8 mouse cellular contexts compared by ENCODE assay signal in genomic region chr7:96817030-96817674, GRCm38 (mm10).
DNase-seq lines count a peak whose midpoint lies in the region; ATAC-seq and TF ChIP-seq lines count a peak whose summit lies in the region.

No protein-coding gene starts in this region.

- H3K4me2 ChIP-seq in heart, embryonic 16.5 days (ENCODE audit: low read depth, low read length), result no peak overlapping the region
- peak overlapping the region; percentile 73 for H3K4me2 ChIP-seq in myocyte (ENCODE audit: low read depth)

- 0 out of 2 replicates have a peak overlapping the region, but pooled peaks have one; percentile 1 for H3K9ac ChIP-seq in heart, embryonic 16.5 days (ENCODE audit: low read length)

- no peak for ATAC-seq in heart, embryonic 16.5 days (replicated peaks; ENCODE audit: extremely low read depth, insufficient read depth, low FRiP score)

- peak; percentile 47 for DNase-seq in gastrocnemius, postnatal 25 days
- DNase-seq in gastrocnemius, adult 18-20 months (ENCODE audit: low spot score), result no peak
- peak; percentile 38 to 55 for DNase-seq in right cerebral cortex, postnatal 10 days (ENCODE audit: low spot score in 2 of 2)
- DNase-seq in right cerebral cortex, postnatal 14 days, result no peak
- no peak for DNase-seq in c-Kit-positive CD71-positive TER-119-positive erythroid progenitor cells, embryonic 14.5 days (ENCODE audit: low spot score)
- DNase-seq in cerebellum, adult 2 months, result no peak

- no peaks in the 10 kb centered on the region for H3K9me3 ChIP-seq in heart, embryonic 16.5 days (replicated peaks; ENCODE audit: control insufficient read depth, low read length)

- no peak overlapping the region for H3ac ChIP-seq in myocyte (ENCODE audit: control insufficient read depth, insufficient read length)

- H3K4me3 ChIP-seq in heart, embryonic 16.5 days (ENCODE audit: low read length), result no peak overlapping the region
- H3K4me3 ChIP-seq in myocyte, result peak overlapping the region; percentile 14
- no peak overlapping the region for H3K4me3 ChIP-seq in cerebellum, adult 2 months (replicated peaks; ENCODE audit: insufficient read depth, low read depth, low read length)

- H3K27me3 ChIP-seq in heart, embryonic 16.5 days (ENCODE audit: control insufficient read depth, insufficient read depth, low read length), result no peaks in the 10 kb centered on the region
- no peaks in the 10 kb centered on the region for H3K27me3 ChIP-seq in myocyte (ENCODE audit: control insufficient read depth, insufficient read depth, insufficient read length)
- no peaks in the 10 kb centered on the region; the same call in 1 of the 2 replicates for H3K27me3 ChIP-seq in cerebellum, adult 2 months (ENCODE audit: control insufficient read depth, insufficient read depth, low read length)

- no peak for TF ChIP-seq CTCF in cerebellum, adult 2 months (IDR thresholded peaks at IDR 0.05; ENCODE audit: borderline replicate concordance, insufficient read depth, low read depth, low read length)

- no peaks in the 10 kb centered on the region for H3K79me2 ChIP-seq in myocyte (ENCODE audit: control insufficient read depth, insufficient read depth)

- peak overlapping the region; percentile 14; the same call in 1 of the 2 replicates for H3K27ac ChIP-seq in heart, embryonic 16.5 days (ENCODE audit: low read length)
- H3K27ac ChIP-seq in cerebellum, adult 2 months (ENCODE audit: insufficient read depth, low read length), result no peak overlapping the region

- no peaks in the 10 kb centered on the region for H3K36me3 ChIP-seq in heart, embryonic 16.5 days (ENCODE audit: control insufficient read depth, insufficient read depth)
- H3K36me3 ChIP-seq in myocyte (ENCODE audit: control insufficient read depth, insufficient read depth), result no peaks in the 10 kb centered on the region

- peaks cover 3% of the 10 kb centered on the region; the same call in 1 of the 2 replicates for H3K4me1 ChIP-seq in heart, embryonic 16.5 days (ENCODE audit: control insufficient read depth, insufficient read depth, low read length)
- H3K4me1 ChIP-seq in cerebellum, adult 2 months (ENCODE audit: control insufficient read depth, insufficient read depth, low read length), result no peaks in the 10 kb centered on the region

- WGBS in heart, embryonic 16.5 days, result 30% methylated on average over 6 of the region's 6 CpGs
- WGBS in cerebellum, adult 2 months, result 45% methylated on average over 6 of the region's 6 CpGs

- TF ChIP-seq POLR2A in myocyte (IDR thresholded peaks at IDR 0.05; ENCODE audit: insufficient read length, low read depth), result peak; percentile 47
- no peak for TF ChIP-seq POLR2A in cerebellum, adult 2 months (IDR thresholded peaks at IDR 0.05; ENCODE audit: borderline replicate concordance, insufficient read depth, low read length)

TF ChIP-seq in myocyte, 11 proteins besides CTCF, POLR2A, EP300 and RAD21:
- TF ChIP-seq MYOD1 (IDR thresholded peaks at IDR 0.05; ENCODE audit: control insufficient read depth in 1 of 3, insufficient read length in 2 of 3, low read depth in 2 of 3), result peak in 1 of 3 experiments; percentile 10
- no peak for TF ChIP-seq POLR2AphosphoS2 (IDR thresholded peaks at IDR 0.05; ENCODE audit: insufficient read length, low read depth)
- no peak for TF ChIP-seq SRF (IDR thresholded peaks at IDR 0.05; ENCODE audit: control insufficient read depth, insufficient read length, low read depth)
- no peak for TF ChIP-seq TCF3 (IDR thresholded peaks at IDR 0.05; ENCODE audit: insufficient read length, low read depth)
- TF ChIP-seq MYOG (IDR thresholded peaks at IDR 0.05; ENCODE audit: control insufficient read depth in 1 of 3, insufficient read depth in 1 of 3, insufficient read length in 2 of 3, low read depth in 2 of 3), result peak in 1 of 3 experiments; percentile 65
- TF ChIP-seq CEBPB (IDR thresholded peaks at IDR 0.05; ENCODE audit: insufficient read depth, poor library complexity, severe bottlenecking), result peak; percentile 92
- no peak for TF ChIP-seq USF1 (IDR thresholded peaks at IDR 0.05; ENCODE audit: low read depth)

Comparison
In these comparisons a context has a peak if more than half of its experiments do, and no peak if none do; other contexts are left out.
1. DNase-seq: peak in gastrocnemius, postnatal 25 days (single experiment) and right cerebral cortex, postnatal 10 days (2 of 2); none in gastrocnemius, adult 18-20 months (single experiment), right cerebral cortex, postnatal 14 days (single experiment), c-Kit-positive CD71-positive TER-119-positive erythroid progenitor cells, embryonic 14.5 days (single experiment) and cerebellum, adult 2 months (0 of 2).